Mouse (Mus musculus) adrenal gland, adult 2 months (tissue): ENCODE data around the gene Robo1. TPM values are rescaled to one million over a fixed set of nuclear protein-coding genes. Genes with fewer than 3 reads are reported as not detected.

Experiments used
- DNase-seq: peaks from one replicate; pipeline ENCODE4 v3.0.0; 2021
- polyA plus RNA-seq: library from polyadenylated mRNA; depleted of rRNA; stranded (reverse); fragments of >200 nt; gene quantifications from 2 replicates; pipeline ENCODE4 v1.2.3, GENCODE M21; 2012
- total RNA-seq, 2 experiments: library from RNA; stranded (reverse); gene quantifications; 2 replicates each; pipeline ENCODE4 v1.2.3; 2021

Gene Robo1
- total and polyA plus RNA-seq, 3 experiments: 83.7 to 154 (median 119) TPM

DNA sequence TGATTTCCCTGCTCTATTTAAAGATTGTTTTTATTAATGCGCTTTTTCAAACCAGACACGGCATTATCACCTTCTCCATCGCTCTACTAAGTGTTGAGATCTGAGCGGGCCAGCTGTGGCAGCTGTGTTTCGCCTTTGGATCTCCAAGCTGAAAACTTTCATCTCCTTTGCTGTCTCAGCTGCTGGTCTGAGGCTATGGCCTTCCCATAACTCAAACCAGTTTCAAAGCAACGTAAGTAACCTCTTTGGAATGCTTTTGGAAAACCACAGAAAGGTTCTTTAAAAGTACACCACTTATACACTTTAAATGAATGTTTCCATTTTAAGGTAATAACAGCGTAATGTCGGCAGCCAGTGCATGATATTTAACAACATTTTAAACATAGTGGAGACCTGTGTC, 520.3 kb downstream of the Robo1 start:
- no peak for DNase-seq

- DNase-seq: no peak
These were observed 521.4 kb downstream of the Robo1 start for GRCm38 (mm10) chr16:72829530-72829929.

DNA sequence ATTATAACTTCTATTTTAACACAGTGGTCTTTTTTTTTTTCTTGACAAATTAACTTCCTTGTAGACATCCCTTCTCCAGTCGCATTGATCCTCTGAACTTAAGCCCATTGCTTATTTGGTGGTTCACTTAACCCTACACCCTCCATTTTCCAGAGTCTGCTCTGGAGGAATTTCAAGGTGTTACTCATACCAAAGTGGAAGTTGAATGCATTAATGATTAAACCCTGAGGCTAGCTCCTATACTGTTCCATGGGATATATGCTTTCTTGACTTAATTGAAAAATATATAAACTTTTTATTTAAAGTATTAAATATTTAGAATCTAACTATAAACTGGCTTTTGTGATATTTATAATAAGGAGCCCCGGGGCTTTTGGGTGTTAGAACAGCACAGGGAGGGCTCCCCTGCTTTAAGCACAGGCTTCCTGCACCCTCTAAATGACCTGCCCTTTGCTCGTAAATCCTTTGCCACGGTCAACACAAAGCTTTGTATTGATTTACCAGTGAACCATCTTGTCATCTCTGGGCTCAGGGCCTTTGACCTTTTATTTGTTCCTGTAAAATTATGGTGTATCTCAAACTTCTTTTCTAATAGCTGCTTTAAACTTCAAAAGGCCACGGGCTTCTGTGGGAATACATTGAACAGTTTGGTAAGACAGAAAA, 522.4 kb downstream of the Robo1 start:
- DNase-seq: no peak

GRCm38 (mm10) chr16:72834266-72834665, 526.2 kb downstream of the Robo1 start:
- DNase-seq: no peak

GRCm38 (mm10) chr16:72839031-72839430, 530.9 kb downstream of the Robo1 start:
- no peak for DNase-seq

- no peak for DNase-seq
These were observed 533.0 kb downstream of the Robo1 start for GRCm38 (mm10) chr16:72841066-72841465.

DNA sequence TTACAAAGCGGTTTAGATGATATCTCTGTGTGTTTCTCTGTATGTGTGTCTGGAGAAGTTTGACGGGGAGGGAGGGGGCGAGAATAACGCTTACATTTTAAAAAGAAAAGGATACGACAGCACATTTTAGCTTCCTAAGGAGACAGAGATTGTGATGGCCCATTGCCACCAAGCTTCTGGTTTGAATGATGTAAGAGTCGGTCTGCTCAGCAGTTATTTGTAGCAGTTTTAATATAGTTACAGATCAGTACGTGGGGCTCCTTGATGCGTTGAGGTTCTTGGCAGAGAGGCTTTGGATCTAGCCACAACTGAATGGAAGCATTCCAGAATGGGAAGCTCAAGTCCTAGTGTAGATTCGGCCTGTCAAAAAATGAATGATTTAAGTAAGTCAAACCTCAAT, 546.0 kb downstream of the Robo1 start:
- DNase-seq: no peak

GRCm38 (mm10) chr16:72854809-72855503, 546.9 kb downstream of the Robo1 start:
- no peak for DNase-seq

GRCm38 (mm10) chr16:72861707-72862277, 553.7 kb downstream of the Robo1 start:
- no peak for DNase-seq

DNA sequence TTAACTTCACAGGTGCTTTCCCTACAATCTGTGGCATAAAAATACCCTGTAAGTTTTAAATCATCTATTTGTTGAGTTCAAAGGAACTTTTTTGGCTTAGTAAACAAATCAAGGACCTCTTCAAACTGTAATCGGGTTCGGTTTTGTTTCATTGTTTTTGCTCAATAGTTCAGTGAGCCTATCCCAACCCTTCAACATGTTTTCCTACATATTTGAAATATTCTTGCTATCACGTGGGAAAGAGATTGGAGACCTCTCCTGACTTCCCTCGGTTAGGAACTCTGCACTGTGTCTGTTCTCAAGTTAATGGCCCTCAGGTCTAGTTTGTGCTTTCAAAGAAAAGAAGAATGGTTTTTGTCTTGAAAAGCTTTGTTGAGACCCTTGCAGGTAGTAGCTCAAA, 557.9 kb downstream of the Robo1 start:
- no peak for DNase-seq

GRCm38 (mm10) chr16:72874934-72875732, 567.0 kb downstream of the Robo1 start:
- no peak for DNase-seq

DNA sequence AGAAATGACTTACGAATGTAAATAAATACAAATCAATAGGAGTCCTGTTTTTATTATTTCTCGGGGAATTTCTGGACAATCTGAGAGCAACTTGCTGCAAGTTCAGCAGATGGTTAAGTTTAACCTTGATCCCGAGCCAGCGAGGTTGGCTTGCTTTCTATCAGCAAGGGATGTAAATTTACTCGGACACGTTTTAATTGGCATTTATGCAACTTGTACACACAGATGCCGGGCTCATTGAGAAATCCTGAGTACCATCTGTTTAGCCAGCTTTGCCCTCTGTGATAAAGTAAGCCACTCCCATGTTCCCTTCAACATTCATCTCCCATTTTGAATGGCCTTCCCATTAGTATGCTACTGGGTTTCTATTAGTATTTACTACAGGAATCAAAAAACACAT, 580.0 kb downstream of the Robo1 start:
- peak; percentile 40 for DNase-seq

DNA sequence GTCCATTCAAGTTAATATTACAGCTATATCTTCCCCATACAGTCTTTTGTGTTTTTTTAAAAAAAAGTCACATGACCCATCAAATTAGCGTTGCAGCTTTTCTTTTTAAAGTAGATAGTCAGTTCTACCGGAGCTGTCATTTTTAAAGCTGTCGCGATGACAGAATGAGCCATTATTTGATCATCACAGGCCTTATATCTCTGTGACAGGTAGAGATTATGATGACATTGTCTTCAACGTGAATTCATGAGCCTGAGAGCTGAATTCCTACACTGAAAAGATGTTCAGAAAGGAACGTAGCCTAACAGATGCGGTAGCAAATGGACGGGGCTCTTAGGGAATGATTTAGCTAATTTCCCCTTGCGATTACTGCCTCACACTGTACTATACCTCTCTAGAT, 581.3 kb downstream of the Robo1 start:
- DNase-seq: no peak

DNA sequence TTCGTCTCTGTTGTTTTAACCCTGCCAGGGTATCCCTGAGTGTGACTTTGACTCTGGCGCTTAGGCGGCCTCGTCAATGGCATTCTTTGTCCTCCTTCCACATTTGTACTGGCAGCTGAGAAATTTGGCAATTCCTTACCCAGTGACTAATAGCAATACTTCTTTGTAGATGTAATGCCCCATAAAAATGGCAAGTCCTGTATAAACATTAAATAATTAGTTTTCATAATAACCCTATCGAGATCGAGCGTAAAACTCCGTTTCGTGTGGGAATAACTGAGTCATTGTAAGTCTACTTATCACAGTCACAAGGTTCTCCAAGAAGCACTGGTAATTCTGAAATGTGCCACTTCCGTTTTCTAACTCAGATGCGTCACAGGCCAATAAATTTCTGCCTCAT, 589.0 kb downstream of the Robo1 start:
- DNase-seq: peak; percentile 56

GRCm38 (mm10) chr16:72908895-72909294, 600.8 kb downstream of the Robo1 start:
- no peak for DNase-seq

- DNase-seq: peak; percentile 48
These were observed 605.0 kb downstream of the Robo1 start for GRCm38 (mm10) chr16:72913134-72913533.

DNA sequence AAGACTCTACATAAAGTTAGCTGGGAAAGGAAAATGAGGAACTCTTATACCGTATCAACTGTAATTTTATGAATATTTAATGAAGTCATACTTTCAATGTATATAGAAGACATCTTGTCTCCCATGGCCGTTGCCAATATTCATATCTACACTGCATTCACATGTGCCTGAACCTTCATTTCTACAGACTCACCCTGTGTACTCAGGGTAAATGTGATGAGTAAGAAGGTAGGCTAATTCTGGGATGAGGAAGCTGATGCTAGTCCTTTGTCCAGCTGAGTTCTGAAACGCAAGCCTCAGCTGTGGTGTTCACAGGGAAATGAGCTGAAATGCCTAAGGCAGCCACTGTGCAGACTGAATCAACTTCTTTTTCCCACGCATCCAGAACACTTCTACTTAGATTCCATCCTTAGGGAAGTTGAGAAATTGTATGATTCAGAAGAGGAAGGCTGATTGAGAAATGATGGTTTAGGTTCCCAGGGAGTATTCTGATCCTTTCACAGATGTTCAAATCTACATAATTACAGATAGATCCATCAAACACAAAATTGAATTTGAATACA, 606.0 kb downstream of the Robo1 start:
- no peak for DNase-seq

DNA sequence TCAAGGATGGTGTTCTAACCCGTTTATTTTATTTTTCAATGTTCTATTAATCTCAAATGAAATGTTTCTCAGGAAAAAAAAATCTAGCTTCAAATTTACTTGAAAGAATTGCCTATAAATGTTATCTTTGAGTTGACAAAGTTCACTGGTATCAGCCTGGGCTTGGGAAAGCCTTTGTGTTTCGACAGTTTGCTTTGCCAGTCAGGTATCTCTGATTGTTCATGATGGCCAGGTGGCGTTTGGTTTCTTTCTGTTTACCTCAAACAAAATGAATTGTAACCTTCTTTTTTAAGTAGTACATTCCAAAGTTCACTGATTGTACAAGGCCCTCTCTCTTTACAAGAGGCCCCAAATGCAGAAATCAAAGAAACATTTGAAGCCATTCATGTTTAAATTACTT, 611.9 kb downstream of the Robo1 start:
- DNase-seq: no peak

- DNase-seq: peak; percentile 77
These were observed 616.5 kb downstream of the Robo1 start for GRCm38 (mm10) chr16:72924423-72925224.

DNA sequence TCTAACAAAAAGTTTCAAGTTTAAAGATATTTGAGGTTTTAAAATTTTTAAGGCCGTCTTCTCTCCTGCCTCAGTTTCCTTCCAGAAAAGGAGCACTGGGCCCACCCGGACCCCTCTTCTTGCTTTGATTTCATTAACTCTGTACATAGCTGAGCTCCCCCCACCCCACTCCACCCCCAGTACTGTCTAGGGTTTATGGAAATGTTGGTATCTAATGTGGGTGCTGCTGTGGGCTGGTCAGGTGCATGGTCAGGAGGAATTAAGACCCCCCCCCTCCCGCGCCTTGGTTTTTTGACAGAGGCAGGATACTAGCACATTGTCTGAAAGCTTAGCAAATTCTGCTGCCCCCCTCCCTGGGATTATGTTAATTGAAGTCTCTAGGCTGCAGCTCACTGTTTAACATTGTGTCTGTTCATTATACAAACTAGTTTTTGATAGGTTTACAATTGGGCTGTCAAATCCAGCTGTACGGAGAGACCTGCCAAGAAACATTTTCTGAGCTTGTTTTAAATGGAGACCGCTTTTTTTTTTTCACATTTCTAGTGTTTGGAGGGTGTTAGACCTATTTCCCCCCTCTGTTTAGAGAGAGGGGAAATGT, 620.5 kb downstream of the Robo1 start:
- DNase-seq: no peak

DNA sequence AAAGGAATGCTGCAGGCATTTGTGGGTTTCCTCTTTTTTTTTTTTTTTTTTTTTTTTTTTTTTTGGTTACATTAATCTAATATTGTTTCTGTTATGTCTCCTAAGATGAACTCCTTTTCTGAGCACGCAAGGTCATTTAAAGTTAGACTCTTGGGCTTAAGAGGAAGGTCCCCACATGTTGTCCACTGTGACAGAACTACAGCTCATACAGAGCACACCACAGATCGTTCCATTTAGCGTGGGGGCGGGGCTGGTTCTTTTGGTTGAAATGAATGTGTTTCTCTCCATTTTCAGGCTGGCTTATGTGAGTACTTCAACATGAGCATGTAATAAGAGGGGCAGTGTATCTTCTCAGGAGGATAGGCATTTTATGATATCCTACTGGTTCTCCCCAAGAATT, 622.8 kb downstream of the Robo1 start:
- no peak for DNase-seq
